Mouse (Mus musculus) small intestine, adult 2 months (tissue): ENCODE measurements around the gene Prps1l3.

Source experiments
- CTCF ChIP-seq: fragments of 200-500 bp; IDR thresholded peaks from 2 replicates; pipeline ENCODE4 v1.5.1; 2012; ENCODE audit warnings: low read depth, mild to moderate bottlenecking, control low read depth, inconsistent platforms, low read length, moderate library complexity, mixed read lengths; ENCODE audit not compliant: insufficient replicate concordance, insufficient read length; ENCODE audit errors: extremely low read depth
- POLR2A ChIP-seq: fragments of 200-500 bp; IDR thresholded peaks from 2 replicates; pipeline ENCODE4 v1.6.1; 2012; ENCODE audit warnings: low read depth, mild to moderate bottlenecking, control low read depth, inconsistent platforms, low read length, moderate library complexity

DNA sequence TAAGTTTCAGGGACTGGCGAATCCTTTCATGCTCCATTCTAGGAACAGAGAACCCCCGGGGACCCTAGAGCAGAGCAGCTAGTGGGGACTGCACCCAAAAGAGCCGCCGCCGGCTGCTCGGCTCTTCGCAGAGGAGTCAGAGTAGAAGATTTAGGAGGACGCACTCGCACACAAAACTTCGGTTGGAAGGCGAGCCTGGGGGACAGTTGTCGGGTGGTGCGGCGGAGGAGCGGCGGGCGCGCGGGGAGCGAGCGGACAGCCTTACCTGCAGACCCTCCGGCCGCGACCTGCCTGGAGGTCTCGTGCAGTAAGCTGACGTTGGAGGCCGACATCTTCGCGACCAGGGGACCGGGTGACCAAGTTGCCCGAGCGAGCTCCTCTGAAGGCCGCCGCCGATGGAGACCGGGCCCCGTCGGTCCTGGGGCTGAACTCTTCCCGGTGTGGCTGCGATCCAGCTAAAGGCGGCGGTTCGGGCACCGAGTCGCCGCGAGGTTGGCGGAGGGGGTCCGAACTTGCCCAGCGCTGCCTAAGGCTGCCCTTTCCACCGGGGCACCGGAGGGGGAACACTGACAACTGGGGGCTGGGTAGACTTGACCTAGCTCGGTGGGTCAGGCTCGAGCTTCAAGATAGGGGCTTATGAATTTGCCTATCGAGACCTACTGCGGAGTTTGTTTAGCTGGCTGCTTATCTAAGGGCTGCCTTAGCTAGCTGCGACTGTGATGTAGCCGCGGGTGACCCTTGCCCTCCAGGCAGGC is 33.4 kb upstream of the Prps1l3 start:
- TF ChIP-seq POLR2A (no peak), CTCF (no peak)
